10 mouse cellular contexts compared by ENCODE assay signal in the genomic region with DNA sequence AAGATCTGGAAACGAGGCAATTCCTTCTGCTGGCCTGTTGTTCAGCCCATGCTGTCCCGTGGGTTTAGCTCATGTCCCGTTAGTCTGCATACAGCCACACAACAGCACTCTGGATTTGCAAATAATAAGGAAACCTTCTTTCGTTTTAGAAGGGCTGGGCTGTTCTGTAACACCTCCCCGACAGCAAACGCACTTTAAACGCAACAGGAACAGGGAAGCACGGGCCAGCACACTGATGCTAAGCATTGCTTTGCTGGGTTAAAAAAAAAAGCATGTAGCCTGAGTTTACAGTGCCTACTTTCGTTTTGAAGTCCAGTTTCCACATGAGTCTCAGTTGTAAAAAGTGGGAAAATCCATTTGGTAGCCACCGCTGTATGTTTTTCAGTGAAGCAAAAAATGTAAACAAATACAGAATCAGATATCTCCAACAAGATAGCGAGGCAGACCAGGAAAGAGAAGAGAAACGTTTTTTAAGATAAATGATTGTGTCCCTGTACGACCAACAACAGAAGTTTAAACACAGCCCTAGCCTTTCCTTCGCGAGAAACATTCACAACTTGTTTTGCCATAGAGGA. TPM values are rescaled to one million over a fixed set of nuclear protein-coding genes. Genes with fewer than 3 reads are reported as not detected.
DNase-seq lines count a peak whose midpoint lies in the region; ATAC-seq and TF ChIP-seq lines count a peak whose summit lies in the region.
"Had no signal": no experiment of that assay in that cellular context is flagged by ENCODE, and none has a peak within 500 bp of the region (broad histone marks: within the 10 kb centered on the region; RNA-seq: fewer than 3 reads in every experiment).

No protein-coding gene starts in this region.

- peaks cover 1% of the 10 kb centered on the region; the same call in 1 of the 2 replicates for H3K4me1 ChIP-seq in liver, adult 2 months (ENCODE audit: control insufficient read depth, insufficient read depth, low read length)
- peaks cover 5% of the 10 kb centered on the region; the same call in 1 of the 2 replicates for H3K4me1 ChIP-seq in bone marrow, adult 2 months (ENCODE audit: control insufficient read depth, insufficient read depth, low read length)
- H3K4me1 ChIP-seq in intestine, embryonic 14.5 days (replicated peaks; ENCODE audit: control insufficient read depth, insufficient read depth, low read length) = no peaks in the 10 kb centered on the region

- TF ChIP-seq POLR2A in liver, adult 2 months (IDR thresholded peaks at IDR 0.05; ENCODE audit: extremely low read depth, insufficient read depth, low read length) = no peak
- no peak for TF ChIP-seq POLR2A in bone marrow, adult 2 months (IDR thresholded peaks at IDR 0.05; ENCODE audit: borderline replicate concordance, control insufficient read depth, low read depth, low read length)

- no peak overlapping the region for H3K27ac ChIP-seq in liver, adult 2 months (replicated peaks; ENCODE audit: insufficient read depth, low read depth, low read length)
- peak overlapping the region; percentile 71; the same call in 1 of the 2 replicates for H3K27ac ChIP-seq in bone marrow, adult 2 months (ENCODE audit: control insufficient read depth, insufficient read depth, low read depth, low read length, poor library complexity)
- no peak overlapping the region for H3K27ac ChIP-seq in intestine, embryonic 14.5 days (ENCODE audit: low read depth)

- no peak for DNase-seq in liver, adult 2 months (ENCODE audit: extremely low read depth, low read depth, low spot score)
- no peak for DNase-seq in liver
- DNase-seq in intestine, embryonic 14.5 days (ENCODE audit: low spot score) = no peak
- no peak for DNase-seq in gastrocnemius, adult 18-20 months (ENCODE audit: low spot score)
- no peak for DNase-seq in adrenal gland, postnatal 25 days
- DNase-seq in c-Kit-positive CD71-positive TER-119-positive erythroid progenitor cells, embryonic 14.5 days (ENCODE audit: low spot score) = no peak
- DNase-seq: midbrain, embryonic 14.5 days had no signal

- no peaks in the 10 kb centered on the region for H3K36me3 ChIP-seq in liver, adult 2 months (ENCODE audit: control insufficient read depth, insufficient read depth, low read length)
- H3K36me3 ChIP-seq in intestine, embryonic 14.5 days (ENCODE audit: control insufficient read depth, insufficient read depth, low read length) = no peaks in the 10 kb centered on the region

- peak overlapping the region; percentile 3; the same call in 1 of the 2 replicates for H3K4me3 ChIP-seq in liver, adult 2 months (ENCODE audit: insufficient read depth, low read depth, low read length)
- H3K4me3 ChIP-seq in bone marrow, adult 2 months (replicated peaks; ENCODE audit: control insufficient read depth, low read depth, low read length) = peak overlapping the region; percentile 58
- H3K4me3 ChIP-seq in intestine, embryonic 14.5 days (ENCODE audit: low read depth, low read length) = 0 out of 2 replicates have a peak overlapping the region, but pooled peaks have one; percentile 2

- H3K79me2 ChIP-seq in liver, adult 2 months (ENCODE audit: control insufficient read depth, insufficient read depth, low read length) = no peaks in the 10 kb centered on the region

- WGBS in liver, adult 2 months = 40% methylated on average over 15 of the region's 15 CpGs
- 6% methylated on average over 15 of the region's 15 CpGs for WGBS in bone marrow, adult 2 months
- WGBS in intestine, embryonic 14.5 days = 40% methylated on average over 15 of the region's 15 CpGs

- H3K9me3 ChIP-seq in intestine, embryonic 14.5 days (ENCODE audit: control insufficient read depth, low read length) = no peaks in the 10 kb centered on the region

- TF ChIP-seq CTCF in liver, adult 2 months (IDR thresholded peaks at IDR 0.05; ENCODE audit: low read depth, low read length) = no peak
- no peak for TF ChIP-seq CTCF in bone marrow, adult 2 months (IDR thresholded peaks at IDR 0.05; ENCODE audit: control insufficient read depth, insufficient read depth, low read length)

- H3K27me3 ChIP-seq in liver, adult 2 months (ENCODE audit: control insufficient read depth, insufficient read depth, low read length) = no peaks in the 10 kb centered on the region
- H3K27me3 ChIP-seq in intestine, embryonic 14.5 days (replicated peaks; ENCODE audit: control insufficient read depth, insufficient read depth, low read length) = no peaks in the 10 kb centered on the region
- H3K27me3 ChIP-seq: Patski had no signal

- no peak overlapping the region for H3K9ac ChIP-seq in liver, adult 2 months (ENCODE audit: low read depth, low read length)
- H3K9ac ChIP-seq in intestine, embryonic 14.5 days (ENCODE audit: low read length) = no peak overlapping the region

- peak overlapping the region; percentile 33 for H3K4me2 ChIP-seq in intestine, embryonic 14.5 days (ENCODE audit: low read length)

- no peak for ATAC-seq in intestine, embryonic 14.5 days (replicated peaks; ENCODE audit: low FRiP score, low TSS enrichment, low read depth)
- ATAC-seq in megakaryocyte-erythroid progenitor cell, adult 5-6 weeks (replicated peaks; ENCODE audit: low FRiP score, low TSS enrichment, poor library complexity, severe bottlenecking) = peak; percentile 48
- ATAC-seq: Patski had no signal

RNA-seq across cellular contexts. Expression of gene Fyb, which starts 56.6 kb away (rescaled TPM):
- 40.8 and 42.3 TPM in 2 replicates for total RNA-seq in liver, adult 2 months (2014; rRNA removed)
- 61.4 and 98.2 TPM in 2 replicates for polyA plus RNA-seq in liver, adult 2 months (2012; rRNA removed)
- 54.6 and 126 TPM in 2 replicates for polyA plus RNA-seq in bone marrow, adult 2 months (2011; ENCODE audit: insufficient read depth, insufficient read length, low replicate concordance, missing spikeins)
- polyA plus RNA-seq in intestine, embryonic 14.5 days (2014; fragmentation: Nextera tagmentation; extraction: Ambion mirVana) = 4.8 and 7.1 TPM in 2 replicates
- 76.1 and 91.4 TPM in 2 replicates for total RNA-seq in megakaryocyte-erythroid progenitor cell, adult 5-6 weeks (2014; fragmentation: Nextera tagmentation)
- 38.2 and 41.0 TPM in 2 replicates for total RNA-seq in megakaryocyte-erythroid progenitor cell, adult 5-6 weeks (2017)
- 1 to 10 TPM in 1 of 2 experiments, under 1 TPM in 1; 0.48 to 1.3 TPM for total RNA-seq in gastrocnemius, adult 18-20 months (2021)
- total RNA-seq in adrenal gland, postnatal 25 days (2021) = 9.8 and 22.7 TPM in 2 replicates

Comparison
In these comparisons a context has a peak if more than half of its experiments do, and no peak if none do; other contexts are left out.
1. H3K4me3 ChIP-seq: peak in every context shown above with its lines; median percentile 58 in bone marrow, adult 2 months; 3 in liver, adult 2 months; 2 in intestine, embryonic 14.5 days.